Comparison of ENCODE assay signal across 16 mouse cellular contexts in the genomic region with DNA sequence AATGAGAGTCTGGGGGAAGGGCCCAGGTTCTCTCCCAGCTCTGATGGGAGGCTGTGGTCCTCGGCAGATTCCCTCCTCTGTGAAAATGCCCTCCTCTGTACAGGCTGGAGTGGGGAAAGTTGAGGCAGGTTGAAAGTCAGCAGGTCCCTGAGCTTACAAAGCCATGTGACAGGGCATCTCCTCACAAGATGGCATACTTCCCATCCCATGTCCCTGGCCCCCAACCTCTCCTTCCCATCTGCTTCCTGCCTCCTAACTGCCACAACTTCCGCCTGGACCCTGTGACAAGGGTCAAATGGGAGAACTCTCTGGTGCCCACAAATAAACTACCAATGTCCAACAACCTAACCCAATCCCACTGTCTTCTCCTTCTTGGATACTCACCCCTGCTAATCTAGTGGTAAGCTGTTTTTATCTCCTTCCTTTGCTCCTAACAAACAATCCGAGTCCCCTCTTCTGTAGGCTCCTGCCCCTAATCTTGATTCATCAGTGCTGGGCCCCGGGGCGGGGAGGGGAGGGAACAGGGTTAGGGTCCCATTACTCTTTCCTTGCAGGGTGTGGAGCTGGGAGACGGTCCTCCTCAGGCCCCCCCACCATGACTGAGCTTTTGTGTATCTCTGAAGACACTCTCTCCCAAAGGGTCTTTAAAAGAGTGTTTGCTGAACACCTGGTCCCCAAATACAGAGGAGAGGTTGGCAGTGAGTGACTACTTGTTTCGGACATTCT. TPM values are rescaled to one million over a fixed set of nuclear protein-coding genes. Genes with fewer than 3 reads are reported as not detected.
DNase-seq lines count a peak whose midpoint lies in the region; TF ChIP-seq lines count a peak whose summit lies in the region.
"Had no signal": no experiment of that assay in that cellular context is flagged by ENCODE, and none has a peak within 500 bp of the region (broad histone marks: within the 10 kb centered on the region; RNA-seq: fewer than 3 reads in every experiment).

No protein-coding gene starts in this region.

- DNase-seq in cerebellum, adult 18-20 months, result peak; percentile 63 to 69
- no peak for DNase-seq in cerebellum, postnatal 4 days (ENCODE audit: low spot score in 2 of 2)
- peak; percentile 90 for DNase-seq in brain, adult 2 months (ENCODE audit: low read depth, low spot score)
- peak; percentile 81 for DNase-seq in cerebellum, adult 9-10 months
- DNase-seq in cerebellum, postnatal 36 days, result peak; percentile 58 to 59
- no peak for DNase-seq in left cerebral cortex, adult 2 months (ENCODE audit: extremely low spot score in 1 of 2, low spot score in 2 of 2)
- DNase-seq: adrenal gland, postnatal 14 days; gastrocnemius, adult 2 months; gastrocnemius, postnatal 25 days had no signal

- H3K4me3 ChIP-seq in left cerebral cortex, adult 2 months, result no peak overlapping the region
- H3K4me3 ChIP-seq: gastrocnemius, adult 2 months had no signal

- TF ChIP-seq CTCF in left cerebral cortex, adult 2 months (IDR thresholded peaks at IDR 0.05), result no peak

- intact Hi-C loops in left cerebral cortex, adult 2 months (cut with DNase I), result no loop called here

- H3K27ac ChIP-seq in left cerebral cortex, adult 2 months, result no peak overlapping the region
- H3K27ac ChIP-seq: embryonic facial prominence, embryonic 13.5 days; gastrocnemius, adult 2 months; hindbrain, embryonic 15.5 days had no signal

RNA-seq across cellular contexts. Expression of gene Grin2c, which starts 2.7 kb away (rescaled TPM):
- total RNA-seq in left cerebral cortex, adult 2 months (2021), result 10 to 100 TPM; 37.4 to 40.0 TPM
- total RNA-seq: granulocyte monocyte progenitor cell, adult 5-6 weeks had no signal

RNA-seq across cellular contexts. Expression of gene Fdxr, which starts 12.6 kb away (rescaled TPM):
- total RNA-seq in left cerebral cortex, adult 2 months (2021), result 10 to 100 TPM; 15.9 to 17.9 TPM

RNA-seq across cellular contexts. Expression of gene Fads6, which starts 33.2 kb away (rescaled TPM):
- 10 to 100 TPM; 11.4 to 13.5 TPM for total RNA-seq in left cerebral cortex, adult 2 months (2021)

RNA-seq across cellular contexts. Expression of gene Otop2, which starts 42.7 kb away (rescaled TPM):
- 1 to 10 TPM; 1.4 to 2.7 TPM for total RNA-seq in left cerebral cortex, adult 2 months (2021)
- total RNA-seq: adrenal gland, adult 18-20 months; adrenal gland, postnatal 14 days; CH12.LX; gastrocnemius, adult 2 months; gastrocnemius, postnatal 25 days; granulocyte monocyte progenitor cell, adult 5-6 weeks; heart, adult 8-10 months; heart, postnatal 25 days had no signal

RNA-seq across cellular contexts. Expression of gene Ush1g, which starts 57.5 kb away (rescaled TPM):
- under 1 TPM; 0.36 to 0.44 TPM for total RNA-seq in left cerebral cortex, adult 2 months (2021)
- total RNA-seq: granulocyte monocyte progenitor cell, adult 5-6 weeks had no signal

Comparison
In these comparisons a context has a peak if more than half of its experiments do, and no peak if none do; other contexts are left out.
1. DNase-seq: peak in cerebellum, adult 18-20 months (2 of 2), brain, adult 2 months (single experiment), cerebellum, adult 9-10 months (single experiment) and cerebellum, postnatal 36 days (2 of 2); none in cerebellum, postnatal 4 days (0 of 2) and left cerebral cortex, adult 2 months (0 of 2).